Mouse (Mus musculus) thymus, adult 2 months (tissue): ENCODE measurements around the gene Srebf1.

Experiments
- CTCF ChIP-seq: fragments of 200-500 bp; IDR thresholded peaks from 2 replicates; pipeline ENCODE4 v1.5.1; 2012; ENCODE audit warnings: mild to moderate bottlenecking, control low read depth, low read length, moderate library complexity, borderline replicate concordance; ENCODE audit not compliant: control insufficient read depth, poor library complexity, insufficient read depth; ENCODE audit errors: extremely low read depth
- POLR2A ChIP-seq: fragments of 200-500 bp; IDR thresholded peaks from 2 replicates; pipeline ENCODE4 v1.6.1; 2012; ENCODE audit warnings: mild to moderate bottlenecking, low read length, control low read depth, moderate library complexity; ENCODE audit not compliant: control insufficient read depth, poor library complexity, insufficient read depth; ENCODE audit errors: extremely low read depth

DNA sequence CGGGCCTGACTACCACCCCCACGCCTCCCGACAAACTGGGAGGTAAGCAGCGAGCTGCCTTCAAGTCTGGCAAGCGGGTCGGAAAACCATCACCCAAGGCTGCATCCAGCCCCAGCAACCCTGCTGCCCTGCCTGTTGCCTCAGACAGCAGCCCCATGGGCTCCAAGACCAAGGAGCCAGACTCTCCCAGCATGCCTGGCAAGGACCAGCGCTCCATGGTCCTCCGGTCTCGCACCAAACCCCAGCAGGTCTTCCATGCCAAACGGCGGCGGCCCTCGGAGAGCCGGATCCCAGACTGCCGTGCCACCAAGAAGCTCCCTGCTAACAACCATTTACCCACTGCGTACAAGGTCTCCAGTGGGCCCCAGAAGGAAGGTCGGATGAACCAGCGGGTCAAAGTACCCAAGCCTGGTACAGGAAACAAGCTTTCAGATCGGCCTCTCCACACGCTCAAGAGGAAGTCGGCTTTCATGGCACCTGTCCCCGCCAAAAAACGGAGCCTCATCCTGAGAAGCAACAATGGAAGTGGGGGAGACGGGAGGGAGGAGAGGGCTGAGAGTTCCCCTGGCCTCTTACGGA lies 34.0 kb downstream of the Srebf1 start:
- TF ChIP-seq CTCF: 0 out of 2 replicates have a peak, but pooled peaks have one; percentile 18
- no peak for TF ChIP-seq POLR2A
